Mouse (Mus musculus) hindbrain, embryonic 13.5 days (tissue): ENCODE measurements at regions not wholly inside any gene's neighbourhood (a gene's known extent, or its start where the extent isn't known, plus 50 kb on each side); places are given as distances from the start of the nearest gene placed in this dataset.

Experiments
- ATAC-seq: fragments of 200-750 bp; cut with Nextera tagmentation; 2 replicates; pipeline ENCODE4 v1.8.0; 2017; ENCODE audit warnings: moderate TSS enrichment; ENCODE audit not compliant: low FRiP score
- H3K27ac ChIP-seq: fragments of 300-500 bp; sonication (generic); 2 replicates; pipeline ENCODE4 v1.5.1; 2015; ENCODE audit warnings: inconsistent platforms, mild to moderate bottlenecking, moderate library complexity
- H3K27me3 ChIP-seq: fragments of 300-500 bp; sonication (generic); 2 replicates; pipeline ENCODE4 v1.6.1; 2015; ENCODE audit warnings: mild to moderate bottlenecking, inconsistent platforms
- H3K36me3 ChIP-seq: fragments of 300-500 bp; sonication (generic); 2 replicates; pipeline ENCODE4 v1.6.1; 2015; ENCODE audit warnings: mild to moderate bottlenecking, inconsistent platforms
- H3K4me1 ChIP-seq: fragments of 300-500 bp; sonication (generic); replicated peaks from 2 replicates; pipeline ENCODE4 v1.6.1; 2015; ENCODE audit warnings: inconsistent platforms
- H3K4me2 ChIP-seq: fragments of 300-500 bp; sonication (generic); 2 replicates; pipeline ENCODE4 v1.6.1; 2015; ENCODE audit warnings: inconsistent platforms, mild to moderate bottlenecking, moderate library complexity
- H3K4me3 ChIP-seq: fragments of 300-500 bp; sonication (generic); 2 replicates; pipeline ENCODE4 v1.5.1; 2015; ENCODE audit warnings: mild to moderate bottlenecking, inconsistent platforms
- H3K9ac ChIP-seq: fragments of 300-500 bp; sonication (generic); 2 replicates; pipeline ENCODE4 v1.6.1; 2015; ENCODE audit warnings: mild to moderate bottlenecking, inconsistent platforms
- H3K9me3 ChIP-seq: fragments of 300-500 bp; sonication (generic); 2 replicates; pipeline ENCODE4 v1.6.1; 2016; ENCODE audit warnings: inconsistent platforms
- WGBS: fragments of 180-500 bp; shearing (Covaris S2); methylation state at CpG from one replicate; pipeline ENCODE4 v1.1.7; 2015; 5-methylcytosine and 5-hydroxymethylcytosine counted together

DNA sequence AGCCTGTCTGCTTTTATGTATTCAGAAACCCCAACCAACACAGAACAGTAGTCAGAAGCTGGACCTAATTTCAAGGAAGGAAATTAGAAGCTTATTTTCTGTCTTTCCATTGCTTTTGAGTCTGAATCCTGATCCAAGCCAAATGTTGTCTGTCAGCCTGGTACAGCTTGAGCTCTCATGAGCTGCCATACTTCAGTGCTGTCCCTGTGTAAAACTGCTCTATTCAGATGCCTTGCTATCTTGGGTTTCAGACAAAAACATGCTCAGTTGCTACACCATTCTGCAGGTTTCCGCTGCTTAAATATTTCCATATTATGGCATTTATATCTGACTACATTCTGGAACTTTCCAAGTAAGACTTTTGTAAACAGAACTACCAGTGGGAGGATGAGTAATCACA is 1403.2 kb downstream of the Epha7 start:
- Histone ChIP-seq H3K9ac (no peak overlapping the region), H3K4me3 (no peak overlapping the region), H3K9me3 (no peaks in the 10 kb centered on the region), H3K4me2 (no peak overlapping the region), H3K27ac (no peak overlapping the region), H3K27me3 (no peaks in the 10 kb centered on the region), H3K4me1 (no peaks in the 10 kb centered on the region), H3K36me3 (no peaks in the 10 kb centered on the region)
- WGBS: 89% methylated on average over 1 of the region's 1 CpGs
- no peak for ATAC-seq

DNA sequence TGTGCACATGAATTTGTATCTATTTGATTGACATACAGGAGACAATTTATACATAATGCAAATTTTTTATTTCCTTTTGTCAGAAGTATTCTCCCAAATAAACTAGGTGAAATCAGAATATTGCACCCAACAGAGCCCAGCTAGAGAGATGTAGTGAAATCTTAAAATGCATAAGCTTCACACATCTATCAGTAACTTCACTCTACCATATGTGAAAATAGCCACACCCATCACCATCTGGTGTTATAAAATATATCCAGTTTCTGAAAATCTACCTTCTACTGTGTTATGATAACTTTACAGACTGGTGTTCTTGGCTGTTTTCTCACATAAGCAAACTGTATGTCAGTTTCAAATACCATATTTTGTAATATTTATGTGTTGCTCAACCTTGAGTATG is 1414.2 kb downstream of the Epha7 start:
- Histone ChIP-seq H3K27ac (no peak overlapping the region), H3K9ac (no peak overlapping the region), H3K9me3 (no peaks in the 10 kb centered on the region), H3K4me2 (no peak overlapping the region), H3K4me3 (no peak overlapping the region), H3K27me3 (no peaks in the 10 kb centered on the region), H3K4me1 (no peaks in the 10 kb centered on the region), H3K36me3 (no peaks in the 10 kb centered on the region)
- no peak for ATAC-seq

DNA sequence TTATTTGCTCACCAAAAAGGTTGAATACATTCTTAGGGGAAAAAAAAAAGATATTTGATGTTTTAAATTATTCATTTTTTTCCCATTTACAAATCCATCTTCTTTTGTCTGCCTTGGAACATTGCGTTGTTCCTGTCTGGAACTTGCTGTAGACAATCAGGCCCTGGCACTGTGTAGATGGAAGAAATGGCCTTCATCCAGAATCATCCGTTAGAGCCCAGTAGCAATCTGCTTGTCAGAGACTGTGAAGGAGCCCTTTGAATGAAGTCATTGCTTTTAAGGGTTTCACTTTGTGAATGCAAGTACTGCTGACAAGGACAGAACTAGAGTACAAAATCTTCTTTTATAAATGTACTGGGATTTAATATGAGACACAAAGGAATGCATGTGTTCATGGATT is 1449.2 kb downstream of the Epha7 start:
- no peaks in the 10 kb centered on the region for H3K36me3 ChIP-seq
- H3K9ac ChIP-seq: no peak overlapping the region
- no peaks in the 10 kb centered on the region for H3K27me3 ChIP-seq
- no peak for ATAC-seq
- H3K9me3 ChIP-seq: no peaks in the 10 kb centered on the region
- H3K4me2 ChIP-seq: no peak overlapping the region
- no peaks in the 10 kb centered on the region for H3K4me1 ChIP-seq
- H3K27ac ChIP-seq: no peak overlapping the region
- 62% methylated on average over 2 of the region's 2 CpGs for WGBS
- H3K4me3 ChIP-seq: no peak overlapping the region

DNA sequence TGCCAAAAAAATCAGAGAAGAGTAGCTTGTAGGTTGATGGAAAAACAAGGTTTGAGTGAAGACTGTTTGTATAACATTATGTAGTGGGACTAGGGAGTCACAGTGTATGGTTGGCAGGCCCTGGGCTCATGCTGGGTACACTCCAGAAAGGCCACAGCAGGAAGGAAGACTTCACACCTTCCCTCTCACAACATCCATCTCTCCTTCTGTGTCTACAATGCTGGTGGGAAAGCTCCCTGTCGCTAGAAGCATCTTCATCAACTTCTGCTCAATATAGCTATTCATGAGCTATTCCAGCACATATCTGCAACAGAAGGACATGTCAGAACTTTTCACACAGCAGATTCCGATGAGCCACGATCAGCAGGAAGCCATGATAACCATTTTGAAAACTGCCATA is 1455.1 kb downstream of the Epha7 start:
- H3K4me1 ChIP-seq: no peaks in the 10 kb centered on the region
- no peak overlapping the region for H3K27ac ChIP-seq
- WGBS: 79% methylated on average over 3 of the region's 3 CpGs
- no peak for ATAC-seq
- H3K36me3 ChIP-seq: no peaks in the 10 kb centered on the region
- H3K4me2 ChIP-seq: no peak overlapping the region
- no peak overlapping the region for H3K4me3 ChIP-seq
- H3K27me3 ChIP-seq: no peaks in the 10 kb centered on the region
- no peak overlapping the region for H3K9ac ChIP-seq
- H3K9me3 ChIP-seq: no peaks in the 10 kb centered on the region

DNA sequence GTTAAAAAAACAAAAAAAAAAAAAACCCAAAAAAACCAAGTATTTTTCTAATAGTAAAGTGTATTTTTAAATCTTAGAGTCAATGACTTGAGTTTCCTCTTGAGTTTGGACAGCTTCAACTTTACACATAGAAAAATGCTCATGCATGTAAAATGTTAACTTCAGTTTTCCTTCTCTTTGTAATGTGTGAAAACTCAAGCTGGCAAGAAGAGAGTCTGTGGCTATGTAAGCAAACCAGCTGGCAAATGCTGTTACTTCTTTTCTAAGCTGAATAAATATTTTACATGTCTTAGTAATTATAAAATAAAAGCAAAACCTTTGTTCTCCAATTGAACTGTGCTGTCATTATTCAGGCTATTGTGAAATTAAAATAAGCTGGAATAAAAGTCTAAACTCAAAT is 1457.1 kb downstream of the Epha7 start:
- Histone ChIP-seq H3K27ac (no peak overlapping the region), H3K27me3 (no peaks in the 10 kb centered on the region), H3K9me3 (no peaks in the 10 kb centered on the region)

DNA sequence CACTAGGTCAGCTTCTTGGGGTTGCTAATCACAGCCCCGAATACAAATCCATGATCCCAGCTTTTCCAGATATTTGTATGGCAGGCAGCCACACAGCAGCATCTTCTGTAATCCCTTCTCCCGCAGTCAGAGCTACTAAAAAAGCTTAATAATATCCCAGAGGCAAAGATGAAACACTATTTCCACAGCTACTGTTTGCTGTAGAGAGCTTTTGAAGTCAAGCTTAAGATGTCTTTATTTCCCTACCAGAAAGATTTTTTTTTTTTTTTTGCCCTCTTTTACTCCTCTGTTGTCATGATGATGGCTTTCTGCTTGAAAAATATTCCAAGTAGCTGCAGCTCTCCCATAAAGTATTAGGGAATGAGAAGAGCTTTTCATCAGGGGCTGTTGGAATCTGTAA is 1499.5 kb downstream of the Epha7 start:
- Histone ChIP-seq H3K27ac (no peak overlapping the region), H3K4me2 (peak overlapping the region; percentile 2; the same call in 1 of the 2 replicates), H3K4me3 (no peak overlapping the region), H3K27me3 (no peaks in the 10 kb centered on the region), H3K36me3 (no peaks in the 10 kb centered on the region), H3K9me3 (no peaks in the 10 kb centered on the region), H3K4me1 (no peaks in the 10 kb centered on the region; the same call in 1 of the 2 replicates), H3K9ac (no peak overlapping the region)
- 59% methylated on average over 2 of the region's 2 CpGs for WGBS
- no peak for ATAC-seq

More for the DNA sequence above, 1457.1 kb downstream of the Epha7 start:
- ATAC-seq: no peak
- no peak overlapping the region for H3K9ac ChIP-seq
- H3K4me3 ChIP-seq: no peak overlapping the region
- no peak overlapping the region for H3K4me2 ChIP-seq
- no peaks in the 10 kb centered on the region for H3K4me1 ChIP-seq
- H3K36me3 ChIP-seq: no peaks in the 10 kb centered on the region

DNA sequence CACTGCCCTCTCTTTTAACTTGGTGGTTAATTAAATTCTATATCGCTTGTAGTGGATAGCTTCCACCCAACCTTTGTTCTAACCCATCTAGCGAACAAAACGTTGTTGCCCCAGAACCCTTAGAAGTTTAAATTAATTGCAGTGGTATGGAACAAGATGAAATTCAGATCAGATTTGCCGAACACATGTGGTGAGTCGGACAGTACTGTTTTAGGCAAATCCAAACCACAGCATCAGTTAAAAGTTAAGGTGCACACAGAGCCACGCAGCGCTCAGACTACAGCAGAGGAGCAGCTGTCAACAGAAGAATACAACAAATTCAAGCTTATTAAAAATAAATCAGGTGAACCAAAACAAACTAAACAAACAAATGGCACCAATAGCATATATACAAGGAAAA is 1500.0 kb downstream of the Epha7 start:
- no peaks in the 10 kb centered on the region for H3K27me3 ChIP-seq
- 59% methylated on average over 7 of the region's 7 CpGs for WGBS
- H3K4me3 ChIP-seq: no peak overlapping the region
- H3K9ac ChIP-seq: no peak overlapping the region
- ATAC-seq: no peak
- H3K36me3 ChIP-seq: no peaks in the 10 kb centered on the region
- H3K27ac ChIP-seq: no peak overlapping the region
- no peaks in the 10 kb centered on the region; the same call in 1 of the 2 replicates for H3K4me1 ChIP-seq
- H3K9me3 ChIP-seq: no peaks in the 10 kb centered on the region
- peak overlapping the region; percentile 2; the same call in 1 of the 2 replicates for H3K4me2 ChIP-seq

DNA sequence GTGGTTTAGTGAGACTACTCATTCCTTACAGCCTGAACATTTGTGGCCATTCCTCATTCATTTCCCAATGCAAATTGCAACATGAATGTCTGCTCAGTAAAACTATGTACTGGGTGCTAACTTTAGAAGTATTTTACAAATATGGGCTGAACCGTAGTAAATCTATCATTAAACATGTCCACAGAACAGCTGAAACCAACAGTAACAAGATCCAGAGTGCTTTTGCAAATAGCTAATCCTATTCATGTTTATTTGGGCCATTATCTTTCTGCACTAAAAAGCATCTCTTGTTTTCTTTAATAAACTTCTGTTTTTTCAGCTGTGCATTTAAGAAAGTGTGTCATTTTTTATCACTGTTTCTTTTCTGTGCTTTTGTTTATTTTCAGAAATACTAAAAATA is 1502.4 kb downstream of the Epha7 start:
- H3K27me3 ChIP-seq: no peaks in the 10 kb centered on the region
- no peaks in the 10 kb centered on the region; the same call in 1 of the 2 replicates for H3K4me1 ChIP-seq
- no peak overlapping the region for H3K4me3 ChIP-seq
- no peak for ATAC-seq
- no peak overlapping the region for H3K27ac ChIP-seq
- WGBS: 84% methylated on average over 1 of the region's 1 CpGs
- H3K9ac ChIP-seq: no peak overlapping the region
- H3K9me3 ChIP-seq: no peaks in the 10 kb centered on the region
- H3K36me3 ChIP-seq: no peaks in the 10 kb centered on the region
- no peak overlapping the region for H3K4me2 ChIP-seq

DNA sequence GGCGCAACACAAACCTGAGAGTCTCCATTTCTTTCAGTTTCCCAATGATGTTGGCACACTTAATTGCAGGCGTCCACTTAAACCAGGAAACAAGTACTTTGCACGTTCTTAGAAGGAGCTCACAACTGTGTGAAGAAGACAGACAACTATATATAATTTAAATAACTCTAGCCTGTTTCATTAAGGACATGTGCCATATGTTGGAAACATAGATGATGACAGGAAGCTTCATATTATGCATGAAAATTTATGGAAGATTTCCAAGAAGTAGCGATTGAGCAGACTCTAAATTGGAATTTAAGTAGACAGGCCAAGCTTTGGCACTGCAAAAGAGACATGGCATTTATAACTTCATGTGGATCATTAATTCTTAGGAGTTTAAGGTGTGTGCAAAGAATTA is 1504.1 kb downstream of the Epha7 start:
- Histone ChIP-seq H3K9ac (no peak overlapping the region), H3K4me3 (no peak overlapping the region), H3K27me3 (no peaks in the 10 kb centered on the region), H3K9me3 (no peaks in the 10 kb centered on the region), H3K4me2 (no peak overlapping the region), H3K36me3 (no peaks in the 10 kb centered on the region), H3K27ac (no peak overlapping the region), H3K4me1 (no peaks in the 10 kb centered on the region; the same call in 1 of the 2 replicates)
- ATAC-seq: no peak
- WGBS: 86% methylated on average over 4 of the region's 4 CpGs

DNA sequence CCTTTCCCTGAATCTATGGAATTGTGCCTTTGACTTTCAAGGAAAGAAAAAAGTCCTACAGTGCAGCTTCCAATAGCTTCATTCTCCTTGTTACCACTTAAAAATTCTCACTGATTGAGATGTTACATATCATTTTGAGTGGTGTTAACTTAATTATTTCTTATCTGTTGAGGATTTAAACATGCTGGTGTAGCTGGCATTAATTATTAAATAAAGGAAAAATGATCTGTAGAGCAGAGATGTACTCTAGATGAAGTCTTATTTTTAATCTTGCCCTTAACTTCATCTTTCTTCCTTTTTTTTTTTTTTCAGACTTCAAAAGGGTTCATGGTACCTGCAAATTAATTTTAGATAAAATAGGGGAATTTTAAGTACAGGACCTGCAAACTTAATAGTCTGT is 1507.1 kb downstream of the Epha7 start:
- Histone ChIP-seq H3K27ac (no peak overlapping the region), H3K4me3 (no peak overlapping the region)
- no peak for ATAC-seq

DNA sequence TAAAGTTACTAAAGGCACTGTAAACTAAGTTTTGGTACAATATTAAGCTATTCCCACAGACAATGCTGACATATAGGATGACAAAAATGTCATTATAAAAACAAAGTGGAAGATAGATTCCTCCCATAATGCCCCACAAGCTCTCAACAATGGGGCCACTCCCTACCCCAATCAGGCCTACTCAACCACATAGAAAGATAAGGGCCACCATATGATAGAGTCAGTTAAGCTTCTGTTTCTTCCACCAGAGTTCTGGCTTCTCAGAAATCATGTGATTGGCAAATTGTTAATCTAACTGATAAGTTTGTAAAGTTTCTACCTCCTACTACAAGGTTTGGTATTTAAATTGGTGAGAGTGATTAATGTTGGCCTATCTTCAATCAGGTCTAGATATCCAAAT is 1534.6 kb downstream of the Epha7 start:
- Histone ChIP-seq H3K4me3 (no peak overlapping the region), H3K27me3 (no peaks in the 10 kb centered on the region), H3K4me2 (no peak overlapping the region), H3K36me3 (no peaks in the 10 kb centered on the region), H3K27ac (no peak overlapping the region), H3K4me1 (no peaks in the 10 kb centered on the region), H3K9ac (no peak overlapping the region), H3K9me3 (no peaks in the 10 kb centered on the region)
- no peak for ATAC-seq

More for the DNA sequence above, 1507.1 kb downstream of the Epha7 start:
- no peaks in the 10 kb centered on the region for H3K4me1 ChIP-seq
- H3K4me2 ChIP-seq: no peak overlapping the region
- H3K9ac ChIP-seq: no peak overlapping the region
- H3K36me3 ChIP-seq: no peaks in the 10 kb centered on the region
- H3K9me3 ChIP-seq: no peaks in the 10 kb centered on the region
- H3K27me3 ChIP-seq: no peaks in the 10 kb centered on the region
